Mouse (Mus musculus) CH12.LX (cell line): Measurements from ENCODE around the gene Tmem233.

Source experiments
- CHD2 ChIP-seq: IDR thresholded peaks from 2 replicates; pipeline ENCODE4 v1.6.1; 2011; ENCODE audit warnings: low read length, improper control_type of control experiment
- MAX ChIP-seq: IDR thresholded peaks from 2 replicates; pipeline ENCODE4 v1.6.1; 2011; ENCODE audit warnings: low read length, improper control_type of control experiment
- MXI1 ChIP-seq: IDR thresholded peaks from 2 replicates; pipeline ENCODE4 v1.6.1; 2011; ENCODE audit warnings: mild to moderate bottlenecking, low read depth, low read length, improper control_type of control experiment
- POLR2A ChIP-seq: IDR thresholded peaks from 2 replicates; pipeline ENCODE4 v1.6.1; 2011; ENCODE audit warnings: low read depth, mild to moderate bottlenecking, improper control_type of control experiment, low read length

DNA sequence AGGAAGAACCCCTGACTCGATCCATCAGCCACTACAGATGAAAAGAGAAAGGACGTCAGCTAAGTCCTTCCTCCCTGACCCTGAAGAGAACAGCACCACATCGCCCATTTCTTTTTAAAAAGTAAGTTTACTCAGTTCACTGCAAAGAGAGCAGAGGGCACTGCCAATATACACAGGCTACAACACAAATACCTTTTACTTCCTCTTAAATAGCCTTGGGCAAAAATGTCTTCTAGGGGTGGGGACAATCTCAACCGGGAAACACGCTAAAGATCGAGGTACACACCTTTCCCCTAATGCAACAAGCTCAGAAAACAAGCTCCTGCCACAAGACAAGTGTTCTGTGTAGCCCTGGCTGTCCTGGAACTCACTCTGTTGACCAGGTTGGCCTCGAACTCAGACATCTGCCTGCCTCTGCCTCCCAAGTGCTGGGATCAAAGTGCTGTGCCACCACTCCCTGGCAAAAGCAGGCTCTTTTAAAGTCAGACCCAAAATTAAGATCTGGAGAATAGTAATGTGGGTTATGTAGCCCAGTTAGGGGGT lies 60.3 kb downstream of the Tmem233 start:
- no peak for TF ChIP-seq POLR2A
- no peak for TF ChIP-seq MXI1
- no peak for TF ChIP-seq CHD2
- TF ChIP-seq MAX, result no peak
